Mouse (Mus musculus) thymus, postnatal 4 days (tissue): ENCODE measurements around the gene Fryl.
A peak's percentile ranks its signal among the peaks of the same experiment; 100 is the strongest.

Experiments
- DNase-seq: peaks from one replicate; pipeline ENCODE4 v3.0.0; 2021

Fryl gene

DNA sequence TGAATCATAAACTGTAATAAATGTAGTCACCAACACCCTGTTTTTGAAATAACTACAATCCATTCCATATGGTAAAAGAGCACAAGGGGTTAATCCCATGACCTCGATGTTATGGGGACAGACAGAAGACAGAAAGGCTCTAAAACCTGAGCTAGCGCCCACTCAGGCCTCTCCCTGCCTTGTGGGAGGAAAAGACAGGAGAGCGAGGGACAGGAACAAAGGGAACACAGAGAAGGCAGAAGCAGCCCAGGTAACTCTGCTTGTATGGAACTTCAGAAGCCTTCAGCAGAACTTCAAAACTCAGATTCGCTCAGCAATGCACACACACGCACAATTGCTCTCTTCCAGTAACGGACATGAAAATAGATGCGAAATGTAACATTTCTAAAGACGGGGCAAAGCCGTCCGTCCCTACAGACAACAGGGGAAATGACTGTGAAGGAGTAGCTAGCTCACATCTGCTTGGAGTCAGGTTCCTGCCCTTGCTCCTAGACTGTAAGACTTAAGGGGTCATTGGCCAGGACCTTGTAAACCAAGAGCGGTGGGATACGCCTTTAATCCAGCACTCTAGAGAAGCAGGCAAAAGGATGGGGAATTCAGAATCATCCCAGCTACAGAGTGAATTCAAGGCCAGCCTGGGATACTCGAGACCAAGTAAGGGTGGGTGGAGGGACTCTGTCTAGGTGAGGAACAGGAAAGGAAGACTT lies 63.4 kb downstream of the Fryl start:
- DNase-seq: no peak

DNA sequence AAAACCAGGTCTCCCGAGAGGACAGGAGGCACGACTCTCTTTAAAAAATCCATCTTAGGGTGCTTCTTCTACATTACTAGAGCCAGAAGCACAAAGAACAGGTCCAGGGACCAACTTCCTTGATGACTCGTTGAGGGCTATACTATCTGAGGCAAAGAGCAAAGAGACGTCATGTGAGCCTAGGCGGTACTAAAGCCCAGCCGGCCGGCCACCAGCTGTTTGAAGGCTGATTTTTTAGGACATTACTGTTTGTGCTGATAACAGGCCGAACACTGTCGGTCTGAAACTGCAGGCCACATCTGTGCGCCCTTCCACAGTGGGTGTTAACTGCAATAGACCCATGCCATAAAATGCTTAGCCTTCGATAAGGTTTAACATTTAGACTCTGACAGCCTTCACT lies 64.7 kb downstream of the Fryl start:
- no peak for DNase-seq

DNA sequence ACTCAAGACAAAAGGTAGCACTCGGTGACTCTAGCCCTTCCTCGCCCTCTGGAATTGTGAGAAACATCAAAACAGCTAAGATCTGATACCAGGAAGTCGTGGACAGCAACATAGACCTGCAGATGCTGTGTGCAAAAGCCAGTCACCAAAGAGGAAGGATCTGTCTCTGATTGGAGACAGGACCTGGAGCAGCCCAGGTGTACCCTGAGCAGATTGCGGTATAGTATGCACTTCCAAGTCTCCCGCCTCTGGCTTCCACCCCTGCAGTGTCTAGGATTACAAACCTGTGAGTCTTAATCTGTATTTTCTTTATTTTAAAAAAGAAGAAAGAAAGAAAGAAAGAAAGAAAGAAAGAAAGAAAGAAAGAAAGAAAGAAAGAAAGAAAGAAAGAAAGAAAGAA lies 66.3 kb downstream of the Fryl start:
- no peak for DNase-seq

DNA sequence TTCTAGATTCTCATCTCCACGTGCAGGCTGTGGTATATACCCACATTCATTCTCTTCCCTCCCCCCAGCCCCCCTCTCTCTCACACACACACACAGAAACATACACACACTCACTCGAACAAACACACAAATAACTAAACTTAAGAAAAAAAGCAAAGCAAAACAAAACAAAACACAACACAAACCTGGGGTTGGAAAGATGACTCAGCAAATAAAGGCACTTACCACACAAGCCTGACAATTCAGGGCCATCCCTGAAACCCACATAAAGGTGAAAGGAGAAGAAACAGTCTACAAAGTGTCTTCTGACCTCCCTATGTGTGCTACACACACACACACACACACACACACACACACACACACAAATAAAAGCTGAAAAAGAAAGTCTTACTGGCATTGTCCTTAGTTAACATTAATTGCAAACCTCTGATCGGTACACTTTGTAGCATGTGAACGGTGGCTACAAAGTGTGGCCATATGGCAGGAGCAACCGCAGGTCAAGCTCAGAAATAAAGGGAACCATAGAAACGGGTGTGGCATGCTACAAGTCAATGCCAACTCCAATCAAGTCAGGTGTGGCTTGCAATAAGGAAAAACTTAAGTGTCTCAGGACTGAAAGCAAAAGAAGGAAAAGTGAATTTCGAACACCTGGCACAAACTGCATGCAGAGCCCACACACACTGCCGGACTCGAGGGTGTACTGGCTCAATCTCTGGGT lies 66.8 kb downstream of the Fryl start:
- no peak for DNase-seq

DNA sequence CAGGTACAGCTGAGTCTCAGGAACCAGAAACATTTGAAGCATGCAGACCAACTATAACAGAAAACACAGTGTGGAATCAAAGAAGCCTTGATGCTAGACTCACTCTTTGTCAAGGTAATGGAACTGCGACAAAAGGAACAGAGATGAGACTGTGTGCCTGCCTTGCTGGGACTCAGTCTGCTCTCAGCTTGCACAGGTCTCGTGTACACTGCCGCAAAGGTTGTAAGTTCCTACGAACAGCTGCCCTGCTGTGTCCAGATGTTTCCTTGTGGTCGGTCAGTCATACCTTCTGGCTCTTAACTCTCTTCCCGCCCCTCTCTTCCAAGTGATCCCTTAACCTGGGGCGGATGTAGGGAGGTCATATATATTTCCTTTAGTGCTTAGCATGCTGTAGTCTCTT lies 67.8 kb downstream of the Fryl start:
- no peak for DNase-seq

DNA sequence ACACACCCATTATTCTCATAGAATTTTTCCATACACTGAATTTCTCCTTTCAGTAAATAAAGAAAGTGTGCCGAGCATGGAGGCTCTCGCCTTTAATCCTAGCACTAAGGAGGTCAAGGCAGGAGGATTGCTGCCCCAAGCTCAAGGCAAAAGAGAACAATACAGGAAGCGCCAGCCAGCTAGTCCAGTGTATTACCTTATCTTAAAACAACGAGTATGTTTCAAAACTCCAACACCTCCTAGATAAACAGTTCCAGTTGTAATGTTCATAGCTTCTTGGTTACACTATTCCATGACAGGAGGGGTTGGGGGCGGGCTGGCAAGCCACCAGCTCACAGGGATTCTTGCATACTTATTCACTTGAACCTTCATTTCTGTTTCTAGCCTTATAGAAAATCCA lies 68.3 kb downstream of the Fryl start:
- DNase-seq: no peak

DNA sequence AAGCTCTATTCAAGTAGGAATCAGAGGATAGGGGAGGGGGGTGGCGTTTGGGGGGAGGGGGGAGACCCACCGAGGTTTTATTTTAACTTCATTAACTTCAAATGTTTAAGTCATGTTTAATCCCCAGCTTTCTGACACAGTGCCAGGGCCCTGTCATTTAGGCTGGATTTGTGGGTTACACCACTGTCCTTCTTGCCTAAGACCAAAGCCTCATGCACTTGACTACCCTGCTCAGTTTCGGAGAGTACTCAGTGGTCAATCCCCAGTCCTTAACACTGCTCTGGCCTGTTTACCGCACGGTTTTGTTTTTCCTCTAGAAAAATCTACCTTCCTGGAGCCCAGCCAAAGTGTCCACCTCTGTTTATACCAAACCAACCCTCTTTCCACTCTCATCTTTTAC lies 69.5 kb downstream of the Fryl start:
- DNase-seq: no peak

DNA sequence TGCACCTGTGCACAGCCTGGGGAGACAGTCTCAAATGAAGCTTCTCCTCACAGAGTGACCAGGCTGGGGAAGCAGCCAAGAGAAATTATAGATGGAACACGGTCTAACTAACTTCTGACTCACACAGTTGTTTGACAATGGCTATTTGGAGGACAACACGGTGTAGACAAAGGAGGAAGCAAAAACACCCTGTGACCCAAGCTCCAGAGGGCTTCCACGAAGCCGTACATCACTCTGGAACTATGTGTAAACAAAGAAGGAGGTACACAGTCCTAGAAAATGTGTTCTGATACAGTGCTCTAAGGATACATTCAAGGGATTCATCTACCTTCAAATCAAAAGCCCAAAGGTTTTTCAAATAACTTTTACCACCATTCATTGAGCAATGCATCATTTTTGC lies 71.0 kb downstream of the Fryl start:
- no peak for DNase-seq

DNA sequence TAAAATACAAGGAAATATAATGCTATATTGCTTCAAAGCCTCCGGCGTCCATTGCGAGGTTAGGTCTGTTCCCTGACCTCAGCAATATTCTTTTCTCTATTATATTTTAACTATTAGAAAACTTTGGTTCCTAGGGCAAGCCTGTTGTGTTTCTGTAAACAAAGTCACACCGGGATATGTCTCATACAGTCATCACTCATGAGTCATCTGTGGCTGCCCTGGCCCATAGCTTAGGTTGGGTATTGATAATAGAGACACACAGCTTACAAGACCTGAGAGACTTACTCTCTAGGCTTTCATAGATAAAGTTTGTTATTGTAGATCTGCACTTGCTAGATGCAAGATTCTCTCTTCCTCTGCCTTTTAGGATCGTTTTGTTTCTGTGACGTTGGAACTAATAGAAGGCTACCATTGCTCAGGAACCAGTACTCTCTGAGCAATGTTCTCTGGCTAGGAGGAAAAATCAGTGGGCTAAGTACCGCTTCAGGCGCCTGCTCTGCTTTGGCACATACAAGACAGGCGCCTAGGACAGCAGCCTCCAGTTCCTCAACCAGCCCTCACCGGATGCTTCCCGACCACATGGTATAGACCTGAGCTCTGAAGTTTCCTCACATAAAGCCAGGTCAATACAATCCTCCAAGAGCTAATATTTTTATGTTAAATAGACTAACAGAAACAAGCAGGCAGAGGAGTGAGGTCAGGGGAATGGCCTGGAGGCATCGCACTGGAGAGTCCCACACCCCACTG lies 73.5 kb downstream of the Fryl start:
- DNase-seq: peak; percentile 20

DNA sequence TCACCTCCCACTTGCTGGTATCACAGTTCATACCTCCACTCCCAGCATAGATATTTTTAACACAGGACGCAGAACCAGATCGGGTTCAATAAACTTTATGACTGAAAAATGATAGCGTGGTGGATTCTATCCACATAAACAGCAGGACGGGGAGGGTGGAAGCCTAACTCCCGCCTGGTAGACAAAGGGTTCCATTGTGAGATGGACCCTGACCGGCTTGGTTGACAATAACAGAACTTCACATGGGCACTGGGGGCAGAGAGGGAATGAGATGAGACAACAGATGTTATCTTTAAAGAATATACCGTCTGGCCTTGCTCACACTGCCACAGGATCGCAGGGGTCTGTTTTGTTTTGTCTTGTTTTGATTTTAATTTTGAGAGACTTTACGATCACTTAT lies 74.2 kb downstream of the Fryl start:
- DNase-seq: peak; percentile 7

DNA sequence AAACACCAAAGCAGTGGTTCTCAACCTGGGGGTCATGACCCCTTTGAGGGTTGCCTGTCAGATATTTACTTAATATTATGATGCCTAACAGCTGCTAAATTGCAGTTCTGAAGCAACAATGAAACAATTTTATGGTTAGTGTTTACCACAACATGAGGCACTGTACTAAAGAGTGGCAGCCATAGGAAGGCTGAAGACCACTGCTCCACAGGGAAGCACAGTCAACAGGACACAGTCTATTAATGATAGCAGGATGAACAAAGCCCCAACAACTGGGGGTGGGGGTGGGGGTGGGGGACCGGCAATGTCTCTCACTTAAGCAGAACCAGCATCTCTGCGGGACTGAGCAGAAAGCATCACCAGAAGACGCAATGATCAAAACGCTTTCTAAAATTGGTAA lies 80.1 kb downstream of the Fryl start:
- no peak for DNase-seq

DNA sequence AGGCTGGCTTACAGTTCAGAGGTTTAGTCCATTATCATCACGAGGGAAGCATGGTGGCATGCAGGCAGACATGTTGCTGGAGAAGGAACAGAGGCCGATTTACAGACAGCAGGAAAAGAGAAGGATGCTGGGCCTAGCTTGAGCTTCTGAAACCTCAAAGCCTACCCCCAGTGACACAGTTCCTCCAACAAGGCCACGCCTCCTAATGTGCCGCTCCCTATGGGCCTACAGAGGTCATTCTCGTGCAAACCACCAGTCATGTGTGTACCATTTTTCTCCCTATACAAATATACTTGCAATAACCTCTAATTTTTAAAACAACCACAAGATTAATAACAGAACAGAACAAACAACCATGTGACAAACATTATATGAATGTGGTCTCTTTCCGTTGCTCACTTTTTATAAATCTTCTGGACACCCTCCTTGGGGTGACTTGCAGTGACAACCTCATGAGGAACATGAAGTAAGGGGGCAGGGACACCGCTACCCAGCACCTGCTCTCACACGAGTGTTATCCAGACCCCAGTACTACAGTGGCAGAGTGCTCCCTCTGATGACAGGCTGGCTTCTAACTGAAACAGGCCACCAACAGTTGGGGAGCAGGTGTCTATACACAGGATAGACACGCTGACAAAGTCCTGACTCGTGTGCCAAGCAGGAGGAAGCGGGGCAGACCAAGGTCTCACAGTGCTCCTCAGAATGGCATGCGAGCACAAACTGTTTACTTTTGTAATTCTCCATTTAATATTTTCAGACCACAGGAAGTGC lies 80.9 kb downstream of the Fryl start:
- peak; percentile 44 for DNase-seq

DNA sequence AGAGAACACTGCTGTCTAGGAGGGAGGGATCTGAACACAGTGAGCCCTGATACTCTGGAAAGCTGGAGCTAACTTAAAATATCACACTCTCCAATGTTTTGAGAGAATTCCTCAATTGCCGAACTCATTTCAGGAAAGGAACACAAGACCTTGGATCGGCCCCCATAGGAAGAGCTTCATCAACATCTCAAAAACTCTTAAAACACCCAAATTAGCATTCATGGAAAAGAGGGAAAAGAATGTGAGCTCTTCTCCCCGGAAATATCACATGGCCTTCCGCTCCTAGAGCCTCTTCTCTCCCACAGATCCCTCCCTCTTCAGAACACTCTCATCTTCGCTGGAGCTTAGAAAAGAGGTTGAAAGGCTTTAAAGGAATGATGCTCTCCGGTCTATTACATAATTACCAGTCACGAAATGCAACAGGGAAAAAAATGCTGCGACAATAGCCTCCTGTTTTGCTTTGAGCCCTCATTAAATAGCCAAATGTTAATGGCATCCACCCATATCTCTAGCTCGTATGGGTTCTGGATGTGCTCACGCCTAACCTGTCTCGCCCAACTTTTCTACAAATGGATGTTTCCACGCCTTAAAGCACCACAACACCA lies 84.4 kb downstream of the Fryl start:
- no peak for DNase-seq

DNA sequence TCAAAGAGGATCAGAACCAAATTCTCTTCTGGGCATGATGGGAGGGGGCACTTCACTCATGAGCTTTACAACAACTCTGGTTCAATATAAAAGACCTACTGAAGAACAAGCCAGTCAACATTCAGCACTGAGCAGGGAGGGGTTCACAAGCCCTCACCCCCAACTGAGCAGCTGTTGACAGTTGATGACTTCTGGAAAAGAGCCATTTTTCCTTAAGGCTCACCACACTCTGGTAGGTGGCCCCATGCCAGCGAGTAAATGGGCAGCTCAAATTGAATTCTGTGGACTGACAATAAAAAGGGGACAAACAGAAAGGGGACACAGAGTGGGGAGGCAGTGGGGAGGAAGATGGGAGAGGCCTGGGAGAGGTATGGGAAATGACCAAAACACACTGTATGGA lies 85.2 kb downstream of the Fryl start:
- DNase-seq: no peak

DNA sequence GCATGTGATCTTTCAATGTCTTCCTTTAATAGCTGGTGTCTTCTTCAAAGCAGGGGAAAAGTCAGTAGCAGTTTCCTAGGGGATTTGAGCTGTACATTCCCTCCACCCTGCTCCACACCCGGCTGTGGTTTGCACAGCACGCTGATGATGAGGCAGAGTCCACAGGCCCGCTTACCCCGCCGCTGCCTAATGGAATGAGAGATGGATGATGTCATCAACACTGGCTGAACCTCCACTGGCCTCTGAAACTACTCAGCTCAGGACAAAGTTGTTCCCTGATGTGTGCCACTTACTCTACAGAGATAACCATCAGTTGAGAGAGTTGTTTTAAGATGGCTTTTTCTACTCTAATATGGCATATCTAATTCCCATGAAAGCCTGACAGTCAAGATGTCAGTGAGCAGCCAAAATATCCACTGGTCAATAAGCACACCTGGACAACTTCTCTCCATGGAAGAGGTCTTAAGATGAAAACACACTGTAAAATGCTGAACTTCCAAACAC lies 87.6 kb downstream of the Fryl start:
- DNase-seq: no peak

DNA sequence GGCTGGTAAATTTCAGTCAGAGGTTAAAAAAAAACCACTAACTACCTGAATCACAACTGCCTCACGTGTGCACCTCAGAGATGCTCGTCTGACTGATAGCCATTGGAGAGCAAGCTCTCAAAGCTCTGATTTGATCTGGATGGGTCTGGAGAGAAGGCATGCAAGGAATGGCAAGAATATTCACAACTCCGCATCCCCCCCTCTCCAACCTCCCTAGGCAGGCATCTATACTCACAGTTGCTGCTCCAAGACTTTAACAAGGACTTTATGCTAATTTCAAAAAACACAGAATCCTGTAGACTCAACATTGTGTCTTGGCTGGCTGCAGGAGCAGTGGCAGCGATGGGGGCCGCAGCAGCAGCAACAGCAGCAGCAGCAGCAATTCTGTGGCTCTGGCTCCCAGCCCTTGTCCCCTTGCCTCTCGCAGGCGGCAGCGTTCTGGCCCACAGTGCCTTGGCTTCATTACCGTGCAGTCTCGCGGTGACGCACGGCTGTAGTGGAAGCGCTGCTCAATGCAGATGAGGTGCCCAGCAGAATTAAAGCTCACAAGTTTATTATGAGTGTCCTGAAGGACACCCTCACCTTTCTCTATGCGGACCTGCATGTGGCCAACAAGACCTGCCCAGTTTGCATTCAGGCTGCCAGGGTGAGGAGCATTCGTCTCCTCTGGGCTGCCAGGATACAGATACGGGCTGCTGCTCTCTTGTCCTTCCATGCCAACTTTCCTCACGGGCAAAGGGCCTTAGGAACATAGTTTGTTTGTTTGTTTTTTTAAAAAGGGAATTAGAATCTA lies 88.2 kb downstream of the Fryl start:
- DNase-seq: no peak

DNA sequence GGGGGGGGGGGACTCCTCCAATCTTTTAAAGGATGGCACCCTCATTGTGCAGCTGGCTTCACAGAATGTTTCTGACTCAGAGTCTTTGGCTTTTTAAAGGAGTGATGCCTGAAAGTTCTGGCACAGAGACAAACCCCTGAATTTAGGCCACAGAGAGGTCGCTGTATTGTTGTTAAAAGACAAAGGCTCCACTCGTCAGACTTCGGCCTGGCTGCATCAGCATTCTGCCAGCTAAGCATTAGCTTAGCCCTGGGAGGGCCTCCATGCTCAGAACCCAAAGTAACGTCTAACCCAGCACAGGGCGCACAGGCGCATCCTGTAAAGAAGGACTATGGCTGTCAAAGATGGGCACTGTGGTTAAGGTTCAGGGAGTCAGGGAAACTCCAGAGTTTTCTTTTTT lies 92.4 kb downstream of the Fryl start:
- DNase-seq: no peak

DNA sequence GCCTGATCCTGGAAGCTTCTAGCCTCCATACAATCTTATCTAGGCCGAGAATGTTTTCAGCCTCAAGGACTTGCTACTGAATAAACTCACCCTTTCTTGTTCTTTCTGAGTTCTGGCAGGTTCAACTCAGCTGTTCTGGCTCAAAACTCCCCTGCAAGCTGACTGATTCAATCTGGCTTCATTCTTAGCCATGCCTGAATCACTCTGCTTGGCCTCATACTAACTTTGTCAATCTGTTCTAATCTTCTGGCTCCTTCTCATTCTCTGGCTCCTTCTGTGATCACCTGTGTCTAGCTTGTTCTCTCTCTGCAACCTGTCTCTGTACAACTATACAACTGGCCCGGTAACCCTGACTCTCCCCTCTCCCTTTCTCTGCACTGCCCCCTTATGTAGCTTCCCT lies 93.9 kb downstream of the Fryl start:
- no peak for DNase-seq

DNA sequence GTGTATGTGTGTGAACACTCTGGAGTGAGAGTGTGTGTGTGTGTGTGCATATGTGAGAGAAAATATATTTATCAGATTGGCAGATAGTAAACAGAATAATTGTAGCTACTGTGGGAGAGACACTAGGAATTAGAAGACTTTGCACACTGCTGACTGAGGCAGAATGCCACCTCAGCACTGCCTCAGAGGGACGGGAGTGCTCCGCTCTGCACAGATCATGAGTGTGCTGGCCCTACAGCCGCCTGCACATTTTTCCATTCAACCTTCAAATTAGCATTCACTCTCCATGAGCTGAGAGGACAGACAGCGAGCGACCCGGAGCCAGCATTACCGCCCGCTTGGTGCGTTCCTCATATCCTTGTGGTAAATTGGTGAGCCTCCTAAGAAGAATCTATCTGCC lies 96.0 kb downstream of the Fryl start:
- no peak for DNase-seq

DNA sequence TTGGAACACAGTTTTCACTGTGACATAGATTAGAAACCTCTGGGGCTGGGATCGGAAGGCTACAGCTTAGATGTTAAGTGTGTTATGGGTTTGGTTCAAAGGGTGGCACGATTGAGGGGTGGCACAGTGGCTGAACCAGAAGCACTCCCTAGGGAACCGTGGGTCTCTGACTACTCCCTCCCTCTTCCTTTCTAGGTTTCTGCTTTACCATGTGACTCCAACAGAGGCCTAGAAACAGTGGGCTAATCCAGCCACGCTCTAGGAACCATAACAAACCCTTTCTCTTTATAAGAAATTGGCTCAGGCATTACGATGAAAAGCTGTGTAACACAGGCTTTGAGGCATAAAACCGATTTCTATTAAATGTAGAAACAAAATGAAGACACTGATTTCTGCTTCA lies 98.9 kb downstream of the Fryl start:
- no peak for DNase-seq

DNA sequence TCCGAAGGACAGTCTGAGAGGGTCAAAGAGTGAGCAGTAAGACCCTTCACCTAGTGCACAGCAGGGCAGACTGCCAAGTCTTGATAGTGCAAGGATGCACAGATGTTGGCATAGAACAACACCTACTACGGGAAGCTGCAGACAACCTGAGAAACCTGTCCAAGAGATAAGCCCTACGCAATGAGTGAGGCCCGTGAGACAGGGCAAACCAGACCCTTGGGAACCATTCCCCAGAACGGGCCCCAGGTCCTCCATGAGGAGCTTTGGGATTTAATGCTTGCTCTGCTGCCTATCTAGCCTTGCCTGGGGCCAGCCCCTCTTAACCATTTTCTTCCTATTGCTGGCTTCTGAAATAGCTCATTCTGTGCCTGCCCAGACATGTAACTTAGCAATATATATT lies 99.4 kb downstream of the Fryl start:
- DNase-seq: no peak
